Mouse (Mus musculus) limb, embryonic 12.5 days (tissue): ENCODE measurements around the gene Lexm. TPM values are rescaled to one million over a fixed set of nuclear protein-coding genes. Genes with fewer than 3 reads are reported as not detected.
A peak's percentile ranks its signal among the peaks of the same experiment; 100 is the strongest.

Experiments
- ATAC-seq: fragments of 200-750 bp; cut with Nextera tagmentation; 2 replicates; pipeline ENCODE4 v1.8.0; 2017; ENCODE audit warnings: low read depth, moderate TSS enrichment; ENCODE audit not compliant: insufficient number of reproducible peaks, insufficient read depth, low FRiP score, low TSS enrichment
- H3K27ac ChIP-seq: fragments of 300-500 bp; sonication (generic); 2 replicates; pipeline ENCODE4 v1.5.1; 2016; ENCODE audit warnings: mild to moderate bottlenecking, moderate library complexity
- H3K27me3 ChIP-seq: fragments of 300-500 bp; sonication (generic); 2 replicates; pipeline ENCODE4 v1.6.1; 2016; ENCODE audit warnings: mild to moderate bottlenecking, moderate library complexity
- H3K36me3 ChIP-seq: fragments of 300-500 bp; sonication (generic); 2 replicates; pipeline ENCODE4 v1.6.1; 2016; ENCODE audit warnings: mild to moderate bottlenecking, moderate library complexity
- H3K4me1 ChIP-seq: fragments of 300-500 bp; sonication (generic); replicated peaks from 2 replicates; pipeline ENCODE4 v1.6.1; 2016
- H3K4me2 ChIP-seq: fragments of 300-500 bp; sonication (generic); 2 replicates; pipeline ENCODE4 v1.6.1; 2016; ENCODE audit warnings: mild to moderate bottlenecking, moderate library complexity
- H3K4me3 ChIP-seq: fragments of 300-500 bp; sonication (generic); replicated peaks from 2 replicates; pipeline ENCODE4 v1.5.1; 2016; ENCODE audit warnings: mild to moderate bottlenecking
- H3K9ac ChIP-seq: fragments of 300-500 bp; sonication (generic); replicated peaks from 2 replicates; pipeline ENCODE4 v1.6.1; 2016; ENCODE audit warnings: mild to moderate bottlenecking, moderate library complexity
- H3K9me3 ChIP-seq: fragments of 300-500 bp; sonication (generic); 2 replicates; pipeline ENCODE4 v1.6.1; 2016; ENCODE audit warnings: mild to moderate bottlenecking, moderate library complexity
- WGBS: fragments of 180-500 bp; shearing (Covaris S2); methylation state at CpG from one replicate; pipeline ENCODE4 v1.1.7; 2016; 5-methylcytosine and 5-hydroxymethylcytosine counted together
- polyA plus RNA-seq: library from polyadenylated mRNA; unstranded; fragments of >200 nt; fragmentation: Nextera tagmentation; extraction: Ambion mirVana; gene quantifications from 2 replicates; pipeline ENCODE4 v1.2.1, GENCODE M21; 2016

The Lexm gene
- polyA plus RNA-seq, 1 experiment from 2014 or later, result 0.24 TPM

GRCm38 (mm10) chr4:106645797-106646196, 28.8 kb upstream of the Lexm start:
- ATAC-seq, result no peak
- Histone ChIP-seq H3K36me3 (no peaks in the 10 kb centered on the region), H3K4me2 (no peak overlapping the region), H3K4me3 (no peak overlapping the region), H3K4me1 (peaks cover 34% of the 10 kb centered on the region), H3K9ac (no peak overlapping the region), H3K27ac (no peak overlapping the region), H3K27me3 (peaks cover 4% of the 10 kb centered on the region; the same call in 1 of the 2 replicates), H3K9me3 (no peaks in the 10 kb centered on the region)
- WGBS, result 72% methylated on average over 5 of the region's 5 CpGs

- H3K9me3 ChIP-seq, result peaks cover 5% of the 10 kb centered on the region; the same call in 1 of the 2 replicates
- H3K4me3 ChIP-seq, result no peak overlapping the region
- H3K4me2 ChIP-seq, result peak overlapping the region; percentile 41
- H3K27me3 ChIP-seq, result peaks cover 4% of the 10 kb centered on the region; the same call in 1 of the 2 replicates
- H3K36me3 ChIP-seq, result no peaks in the 10 kb centered on the region
- peak overlapping the region; percentile 87 for H3K27ac ChIP-seq
- WGBS, result 68% methylated on average over 6 of the region's 6 CpGs
- peaks cover 34% of the 10 kb centered on the region for H3K4me1 ChIP-seq
- 0 out of 2 replicates have a peak overlapping the region, but pooled peaks have one; percentile 31 for H3K9ac ChIP-seq
- no peak for ATAC-seq
Observed at GRCm38 (mm10) chr4:106644218-106644610, 27.2 kb upstream of the Lexm start.

GRCm38 (mm10) chr4:106643483-106644217, 26.6 kb upstream of the Lexm start:
- peaks cover 4% of the 10 kb centered on the region; the same call in 1 of the 2 replicates for H3K27me3 ChIP-seq
- H3K4me3 ChIP-seq, result no peak overlapping the region
- H3K9ac ChIP-seq, result 0 out of 2 replicates have a peak overlapping the region, but pooled peaks have one; percentile 23
- H3K9me3 ChIP-seq, result peaks cover 5% of the 10 kb centered on the region; the same call in 1 of the 2 replicates
- no peaks in the 10 kb centered on the region for H3K36me3 ChIP-seq
- H3K27ac ChIP-seq, result peak overlapping the region; percentile 87
- H3K4me2 ChIP-seq, result peak overlapping the region; percentile 41
- WGBS, result 13% methylated on average over 8 of the region's 8 CpGs
- peaks cover 34% of the 10 kb centered on the region for H3K4me1 ChIP-seq
- peak; percentile 73; the same call in 1 of the 2 replicates for ATAC-seq

GRCm38 (mm10) chr4:106634086-106634479, 17.0 kb upstream of the Lexm start:
- Histone ChIP-seq H3K36me3 (no peaks in the 10 kb centered on the region), H3K4me3 (no peak overlapping the region), H3K27me3 (peaks cover 6% of the 10 kb centered on the region), H3K9ac (no peak overlapping the region), H3K9me3 (no peaks in the 10 kb centered on the region; the same call in 1 of the 2 replicates), H3K4me1 (peaks cover 25% of the 10 kb centered on the region), H3K4me2 (no peak overlapping the region), H3K27ac (peak overlapping the region; percentile 56)
- ATAC-seq, result no peak
- WGBS, result 47% methylated on average over 9 of the region's 9 CpGs

GRCm38 (mm10) chr4:106633281-106634085, 16.4 kb upstream of the Lexm start:
- Histone ChIP-seq H3K27ac (peak overlapping the region; percentile 56), H3K4me2 (no peak overlapping the region)

GRCm38 (mm10) chr4:106632313-106632712, 15.3 kb upstream of the Lexm start:
- no peak overlapping the region for H3K4me3 ChIP-seq
- H3K4me2 ChIP-seq, result no peak overlapping the region
- H3K27ac ChIP-seq, result no peak overlapping the region
- no peaks in the 10 kb centered on the region for H3K36me3 ChIP-seq
- H3K4me1 ChIP-seq, result peaks cover 25% of the 10 kb centered on the region
- no peak for ATAC-seq
- WGBS, result 86% methylated on average over 1 of the region's 3 CpGs
- no peak overlapping the region for H3K9ac ChIP-seq
- H3K27me3 ChIP-seq, result peaks cover 10% of the 10 kb centered on the region
- no peaks in the 10 kb centered on the region for H3K9me3 ChIP-seq

More at GRCm38 (mm10) chr4:106633281-106634085, 16.4 kb upstream of the Lexm start:
- 25% methylated on average over 8 of the region's 8 CpGs for WGBS
- Histone ChIP-seq H3K4me1 (peaks cover 25% of the 10 kb centered on the region), H3K9ac (no peak overlapping the region), H3K4me3 (no peak overlapping the region), H3K9me3 (no peaks in the 10 kb centered on the region), H3K27me3 (peaks cover 6% of the 10 kb centered on the region), H3K36me3 (no peaks in the 10 kb centered on the region)
- ATAC-seq, result no peak

GRCm38 (mm10) chr4:106630333-106631220, 13.5 kb upstream of the Lexm start:
- H3K9ac ChIP-seq, result 0 out of 2 replicates have a peak overlapping the region, but pooled peaks have one; percentile 34
- H3K4me1 ChIP-seq, result peaks cover 39% of the 10 kb centered on the region
- H3K27me3 ChIP-seq, result peaks cover 16% of the 10 kb centered on the region
- no peak overlapping the region for H3K4me3 ChIP-seq
- no peaks in the 10 kb centered on the region for H3K36me3 ChIP-seq
- WGBS, result 17% methylated on average over 14 of the region's 14 CpGs
- H3K9me3 ChIP-seq, result no peaks in the 10 kb centered on the region
- H3K27ac ChIP-seq, result peak overlapping the region; percentile 56; the same call in 1 of the 2 replicates
- H3K4me2 ChIP-seq, result peak overlapping the region; percentile 33
- peak; percentile 59 for ATAC-seq

GRCm38 (mm10) chr4:106629374-106629773, 12.3 kb upstream of the Lexm start:
- ATAC-seq, result no peak
- Histone ChIP-seq H3K27ac (no peak overlapping the region), H3K4me2 (no peak overlapping the region), H3K4me3 (no peak overlapping the region), H3K9ac (no peak overlapping the region), H3K9me3 (no peaks in the 10 kb centered on the region), H3K27me3 (peaks cover 24% of the 10 kb centered on the region), H3K4me1 (peaks cover 39% of the 10 kb centered on the region), H3K36me3 (no peaks in the 10 kb centered on the region)
- 54% methylated on average over 5 of the region's 5 CpGs for WGBS

- H3K4me1 ChIP-seq, result peaks cover 36% of the 10 kb centered on the region
- H3K9ac ChIP-seq, result no peak overlapping the region
- H3K4me2 ChIP-seq, result no peak overlapping the region
- peaks cover 30% of the 10 kb centered on the region for H3K27me3 ChIP-seq
- H3K4me3 ChIP-seq, result no peak overlapping the region
- no peak overlapping the region for H3K27ac ChIP-seq
- 45% methylated on average over 9 of the region's 9 CpGs for WGBS
- no peaks in the 10 kb centered on the region for H3K36me3 ChIP-seq
- no peak for ATAC-seq
- no peaks in the 10 kb centered on the region for H3K9me3 ChIP-seq
Observed at GRCm38 (mm10) chr4:106628650-106629360, 11.8 kb upstream of the Lexm start.

GRCm38 (mm10) chr4:106627809-106628208, 10.8 kb upstream of the Lexm start:
- H3K27ac ChIP-seq, result no peak overlapping the region
- peaks cover 26% of the 10 kb centered on the region for H3K4me1 ChIP-seq
- no peak for ATAC-seq
- 78% methylated on average over 5 of the region's 5 CpGs for WGBS
- H3K36me3 ChIP-seq, result no peaks in the 10 kb centered on the region
- no peak overlapping the region for H3K4me3 ChIP-seq
- peaks cover 40% of the 10 kb centered on the region for H3K27me3 ChIP-seq
- H3K9me3 ChIP-seq, result no peaks in the 10 kb centered on the region
- no peak overlapping the region for H3K4me2 ChIP-seq
- H3K9ac ChIP-seq, result no peak overlapping the region
